Mouse (Mus musculus): ENCODE data around the gene Mfap4.

Gene Mfap4

GRCm38 (mm10) chr11:61481239-61482090 lies 3.8 kb upstream of the Mfap4 start:
- in situ Hi-C loops (cut with MboI, MseI), result no loop called here

- in situ Hi-C loops (cut with MboI, MseI), result no loop called here
These were observed 1.9 kb upstream of the Mfap4 start for GRCm38 (mm10) chr11:61483226-61483845.

DNA sequence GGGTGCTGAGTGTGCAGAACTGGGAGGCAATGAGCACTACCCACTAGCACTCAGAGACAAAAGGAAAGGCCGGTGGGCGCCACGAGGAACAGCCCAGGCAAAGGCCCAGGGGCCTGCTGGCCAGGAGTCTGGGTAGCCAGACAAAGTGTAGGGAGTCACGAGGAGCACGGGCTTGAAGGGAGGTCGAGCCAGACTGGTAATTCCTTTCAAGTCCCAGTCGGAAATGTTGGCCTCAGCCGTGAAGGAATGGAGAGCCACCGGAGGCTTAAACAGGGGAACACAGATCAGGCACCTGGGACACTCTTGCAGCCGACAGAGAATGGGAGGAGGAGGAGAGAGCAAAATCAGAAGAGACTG lies 997 bp upstream of the Mfap4 start:
- in situ Hi-C loops (cut with MboI, MseI), result no loop called here

- in situ Hi-C loops (cut with MboI, MseI), result loop anchor here (5.0 kb wide), 1 partner anchor 33 kb away; the partner anchor contains the start of gene Rnf112
These were observed 568 bp downstream of the Mfap4 start for GRCm38 (mm10) chr11:61485541-61486457.

DNA sequence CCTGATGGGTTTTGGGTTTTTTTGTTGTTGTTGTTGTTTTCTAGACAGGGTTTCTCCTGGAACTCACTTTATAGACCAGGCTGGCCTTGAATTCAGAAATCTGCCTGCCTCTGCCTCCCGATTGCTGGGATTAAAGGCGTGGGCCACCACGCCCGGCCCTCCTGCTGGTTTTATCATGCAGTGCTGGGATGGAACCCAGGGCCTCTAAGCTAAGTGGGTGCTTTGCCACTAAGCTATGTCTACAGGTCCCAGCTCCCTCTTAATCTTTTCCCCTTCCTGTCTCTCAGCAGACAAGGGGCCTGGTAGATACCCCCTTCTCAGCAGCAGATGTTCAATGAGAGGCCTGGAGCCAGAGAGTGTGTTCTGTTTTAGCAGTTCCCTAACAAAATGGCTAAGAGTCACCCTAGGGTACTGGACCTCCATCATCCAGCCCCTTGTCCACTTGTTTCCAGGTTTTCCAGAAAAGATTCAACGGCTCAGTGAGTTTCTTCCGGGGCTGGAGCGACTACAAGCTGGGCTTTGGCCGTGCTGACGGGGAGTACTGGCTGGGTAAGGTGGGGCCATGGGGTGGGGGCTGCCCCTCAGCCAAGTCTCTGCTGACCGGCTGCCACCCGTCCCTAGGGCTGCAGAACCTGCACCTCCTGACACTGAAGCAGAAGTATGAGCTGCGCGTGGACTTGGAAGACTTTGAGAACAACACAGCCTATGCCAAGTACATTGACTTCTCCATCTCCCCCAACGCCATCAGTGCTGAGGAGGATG lies 1.4 kb downstream of the Mfap4 start:
- in situ Hi-C loops (cut with MboI, MseI), result loop anchor here (5.0 kb wide), 1 partner anchor 34 kb away; the partner anchor contains the start of gene Rnf112

GRCm38 (mm10) chr11:61487401-61487800 lies 2.2 kb downstream of the Mfap4 start:
- in situ Hi-C loops (cut with MboI, MseI), result loop anchor here (5.0 kb wide), 1 partner anchor 35 kb away; the partner anchor contains the start of gene Rnf112

DNA sequence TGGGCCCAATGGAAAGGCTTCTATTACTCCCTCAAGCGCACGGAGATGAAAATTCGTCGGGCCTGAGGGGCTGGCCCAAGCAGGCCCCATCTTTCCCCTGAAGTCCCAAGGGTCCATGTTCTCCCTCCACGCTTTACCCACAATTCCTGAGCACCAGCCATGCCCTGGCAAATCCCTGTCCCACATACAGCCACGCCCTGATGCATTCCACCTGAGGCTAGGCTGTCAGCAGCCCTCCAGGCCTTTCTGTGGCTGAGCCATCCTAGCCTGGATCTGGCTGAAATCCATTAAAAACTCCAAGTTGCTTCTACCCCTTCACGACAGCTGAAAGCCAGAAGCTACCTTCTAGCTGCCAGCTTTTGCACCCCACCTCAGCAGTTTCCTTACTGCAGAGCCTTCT lies 2.7 kb downstream of the Mfap4 start:
- in situ Hi-C loops (cut with MboI, MseI), result loop anchor here (5.0 kb wide), 1 partner anchor 36 kb away; the partner anchor contains the start of gene Rnf112

DNA sequence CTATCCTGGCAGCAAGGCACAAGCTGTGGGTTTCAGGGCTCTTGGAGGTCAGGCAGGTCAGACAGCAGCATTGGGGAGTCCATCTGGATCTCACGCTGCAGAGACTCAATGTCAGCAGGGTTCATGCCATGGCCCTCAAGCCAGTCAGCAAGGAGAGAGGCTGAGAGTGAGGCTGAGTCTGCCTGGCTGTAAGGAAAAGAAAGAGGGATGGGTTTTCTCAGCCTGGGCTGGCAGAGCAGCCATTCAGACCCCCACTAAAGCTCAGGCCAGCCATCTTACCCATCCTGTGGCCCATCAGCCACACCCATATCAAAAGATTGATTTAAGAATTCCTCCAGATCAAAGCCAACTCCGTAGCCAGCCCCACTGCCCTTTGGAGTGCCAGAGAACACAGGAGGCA lies 3.9 kb downstream of the Mfap4 start:
- in situ Hi-C loops (cut with MboI, MseI), result loop anchor here (5.0 kb wide), 1 partner anchor 37 kb away; the partner anchor contains the start of gene Rnf112

GRCm38 (mm10) chr11:61489874-61490273 lies 4.6 kb downstream of the Mfap4 start:
- in situ Hi-C loops (cut with MboI, MseI), result loop anchor here (5.0 kb wide), 1 partner anchor 38 kb away; the partner anchor contains the start of gene Rnf112

DNA sequence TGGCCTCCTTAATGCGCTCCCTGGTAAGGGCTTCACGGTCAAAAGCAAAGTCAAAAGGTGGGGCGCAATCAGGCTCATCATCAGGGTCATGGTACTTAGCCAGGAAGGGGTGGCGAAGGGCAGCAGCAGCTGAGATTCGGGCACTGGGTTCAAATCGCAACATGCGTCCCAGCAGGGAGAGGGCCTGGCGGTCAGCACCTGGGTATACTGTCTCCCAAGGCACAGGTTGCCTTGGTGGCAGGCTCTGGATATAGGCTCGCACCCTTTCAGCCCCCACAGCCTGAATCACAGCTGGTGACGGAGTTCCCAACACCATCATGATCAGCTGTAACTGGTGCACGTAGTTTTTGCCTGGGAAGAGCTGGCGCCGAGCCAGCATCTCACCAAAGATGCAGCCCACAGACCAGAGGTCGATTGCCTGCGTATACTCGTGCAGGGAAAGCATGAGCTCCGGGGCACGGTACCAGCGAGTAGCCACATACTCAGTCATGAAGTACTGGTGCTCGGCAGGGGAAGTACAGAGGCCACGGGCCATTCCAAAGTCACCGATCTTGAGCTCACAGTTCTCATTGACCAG lies 5.8 kb downstream of the Mfap4 start:
- in situ Hi-C loops (cut with MboI, MseI), result no loop called here

- in situ Hi-C loops (cut with MboI, MseI), result no loop called here
These were observed 7.6 kb downstream of the Mfap4 start for GRCm38 (mm10) chr11:61492749-61493401.

GRCm38 (mm10) chr11:61493525-61494128 lies 8.4 kb downstream of the Mfap4 start:
- in situ Hi-C loops (cut with MboI, MseI), result no loop called here

DNA sequence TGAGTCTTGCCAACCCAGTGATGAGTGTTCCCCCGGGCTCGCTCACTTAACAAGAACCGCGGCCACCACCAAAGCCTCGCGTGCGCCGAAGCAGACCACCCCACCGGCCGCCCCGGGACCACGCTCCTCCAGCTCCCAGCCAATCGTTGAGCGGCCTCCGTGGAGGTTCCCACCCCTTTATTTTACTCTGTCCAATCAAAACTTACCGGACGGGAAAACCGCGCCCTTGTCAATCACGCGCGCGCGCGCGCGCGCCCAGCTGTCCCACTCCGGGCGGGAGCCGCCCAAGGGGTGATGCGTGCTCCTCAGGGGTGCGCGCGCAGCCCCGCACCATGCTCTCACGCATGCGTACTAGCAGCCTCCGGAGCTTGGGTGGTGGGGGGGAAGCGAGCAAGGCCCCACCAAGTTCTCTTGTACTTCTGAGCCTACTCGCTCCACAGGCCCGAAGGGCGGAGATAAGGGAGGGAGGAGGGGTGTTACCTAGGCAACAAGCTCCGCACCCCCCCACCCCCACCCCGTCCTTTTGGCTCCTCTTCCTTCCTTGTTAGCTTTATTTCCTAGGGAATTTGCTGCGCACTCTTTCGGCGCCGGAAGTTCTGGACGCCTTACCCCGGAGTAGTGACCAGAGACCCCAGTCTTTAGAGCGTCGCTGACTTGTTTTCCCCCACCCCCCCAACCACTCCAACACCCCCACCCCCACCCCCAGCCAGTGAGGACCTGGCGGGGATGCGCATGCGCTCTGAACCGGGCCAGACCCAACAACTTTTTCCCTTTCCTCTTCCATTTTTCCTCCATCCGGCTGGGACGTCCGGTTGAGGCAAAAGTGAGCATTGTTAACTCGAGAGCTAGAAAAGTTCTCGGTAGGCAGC lies 9.1 kb downstream of the Mfap4 start, which contains the start of gene Mapk7:
Mapk7 (minus strand) TSS at position 278 of the 869 bp plus-strand sequence.
- in situ Hi-C loops (cut with MboI, MseI), result no loop called here

- in situ Hi-C loops (cut with MboI, MseI), result no loop called here
These were observed 10.3 kb downstream of the Mfap4 start for GRCm38 (mm10) chr11:61495528-61495927.

DNA sequence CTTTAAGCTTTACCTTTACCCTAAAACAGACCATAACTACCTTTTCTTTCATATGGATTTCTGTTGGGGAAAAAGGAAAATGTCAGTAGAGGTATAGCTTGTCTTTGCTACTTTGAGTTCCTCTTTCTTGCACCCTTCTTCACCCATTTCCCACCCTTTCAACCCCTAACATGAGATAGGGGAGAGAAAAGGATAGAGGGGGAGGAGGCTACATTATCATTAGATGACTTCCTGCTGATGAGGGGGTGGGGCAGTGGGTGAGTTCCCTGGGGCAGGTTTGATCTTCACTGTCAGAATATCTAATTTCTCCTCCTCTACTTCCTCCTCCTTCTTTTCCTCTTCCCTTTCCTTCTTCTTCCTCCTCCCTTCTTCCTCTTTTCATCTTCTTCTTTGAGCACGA lies 12.3 kb downstream of the Mfap4 start:
- in situ Hi-C loops (cut with MboI, MseI), result no loop called here

DNA sequence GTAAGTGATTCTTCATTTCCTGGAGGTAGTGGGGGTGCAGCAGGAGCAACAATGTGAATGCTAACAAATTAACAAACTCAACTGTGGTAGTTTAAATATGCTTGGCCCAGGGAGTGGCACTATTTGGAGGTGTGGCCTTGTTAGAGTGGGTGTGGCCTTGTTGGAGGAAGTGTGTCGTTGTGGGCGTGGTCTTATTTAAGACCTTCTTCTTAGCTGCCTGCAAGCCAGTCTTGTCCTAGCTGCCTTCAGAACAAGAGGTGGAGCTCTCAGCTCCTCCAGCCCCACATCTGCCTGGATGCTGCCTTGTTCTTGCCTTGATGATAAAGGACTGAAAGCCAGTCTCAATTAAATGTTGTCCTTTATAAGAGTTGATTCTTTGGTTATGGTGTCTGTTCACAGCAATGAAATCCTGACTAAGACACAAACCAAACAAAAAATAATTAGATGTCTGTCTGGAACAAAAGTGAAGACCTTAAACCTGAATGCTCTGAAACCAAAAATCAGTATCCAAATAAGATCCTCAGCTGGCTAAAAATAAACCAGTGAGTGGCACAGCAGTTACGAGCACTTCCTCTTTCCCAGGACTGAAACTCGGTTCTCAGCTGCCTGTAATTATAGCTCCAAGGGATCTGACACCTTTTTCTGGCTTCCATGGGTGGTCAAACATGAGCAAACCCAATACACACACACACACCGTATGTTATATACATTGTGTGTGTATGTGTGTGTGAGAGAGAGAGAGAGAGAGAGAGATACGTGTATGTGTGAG lies 13.7 kb downstream of the Mfap4 start:
- in situ Hi-C loops (cut with MboI, MseI), result no loop called here

DNA sequence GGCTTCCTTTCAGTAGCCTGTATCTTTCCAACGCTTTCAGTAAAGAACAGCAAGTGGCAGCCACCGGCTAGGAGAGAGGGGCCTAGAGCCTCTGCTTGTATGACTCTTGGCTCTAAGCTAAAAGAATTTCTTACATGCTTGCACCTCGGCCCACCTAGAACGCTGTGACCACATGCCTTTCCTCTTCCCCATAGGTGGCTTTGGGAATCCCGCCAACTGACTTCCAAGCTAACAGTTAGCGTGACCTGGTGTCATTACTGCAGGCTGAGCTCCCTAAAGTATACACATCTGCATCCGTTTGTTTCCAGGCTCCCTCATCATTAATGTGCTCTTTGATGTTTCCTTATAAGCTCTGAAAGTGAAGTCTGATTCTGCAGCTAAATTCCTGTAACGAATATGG lies 18.7 kb downstream of the Mfap4 start:
- in situ Hi-C loops (cut with MboI, MseI), result no loop called here

Data from regulatory T cell (primary cell).